Mouse (Mus musculus) CH12.LX (cell line): Measurements from ENCODE around the gene Rps23.
"Not testable (repeated sequence)": the region's sequence is repeated elsewhere in the genome, so short reads cannot be mapped to it uniquely, and the experiment has no call there.

Source experiments
- CHD2 ChIP-seq: IDR thresholded peaks from 2 replicates; pipeline ENCODE4 v1.6.1; 2011; ENCODE audit warnings: low read length, improper control_type of control experiment
- CTCF ChIP-seq, 2 experiments: IDR thresholded peaks in 1 of 2; conservative IDR thresholded peaks in 1 of 2; 2 replicates each; pipeline ENCODE4 v1.5.1; 2011 to 2012; ENCODE audit warnings: low read depth in 2 of 2, low read length in 2 of 2, improper control_type of control experiment in 1 of 2, inconsistent platforms in 1 of 2, mild to moderate bottlenecking in 1 of 2, moderate library complexity in 1 of 2
- ELF1 ChIP-seq: IDR thresholded peaks from 2 replicates; pipeline ENCODE4 v1.6.1; 2014; ENCODE audit warnings: low read depth, mild to moderate bottlenecking, inconsistent platforms, low read length, improper control_type of control experiment
- GABPA ChIP-seq: IDR thresholded peaks from 2 replicates; pipeline ENCODE4 v1.6.1; 2012; ENCODE audit warnings: low read depth, low read length, improper control_type of control experiment, inconsistent platforms; ENCODE audit not compliant: insufficient replicate concordance
- HCFC1 ChIP-seq: IDR thresholded peaks from 2 replicates; pipeline ENCODE4 v1.6.1; 2012; ENCODE audit warnings: low read depth, mild to moderate bottlenecking, inconsistent platforms, low read length, improper control_type of control experiment
- JUN ChIP-seq: IDR thresholded peaks from 2 replicates; pipeline ENCODE4 v1.6.1; 2011; ENCODE audit warnings: low read depth, mild to moderate bottlenecking, low read length, improper control_type of control experiment, moderate library complexity; ENCODE audit not compliant: insufficient read depth
- MEF2A ChIP-seq: IDR thresholded peaks from 2 replicates; pipeline ENCODE4 v1.6.1; 2014; ENCODE audit warnings: low read depth, mild to moderate bottlenecking, inconsistent platforms, low read length, improper control_type of control experiment, borderline replicate concordance
- POLR2A ChIP-seq: IDR thresholded peaks from 2 replicates; pipeline ENCODE4 v1.6.1; 2011; ENCODE audit warnings: low read depth, mild to moderate bottlenecking, improper control_type of control experiment, low read length
- SIN3A ChIP-seq: IDR thresholded peaks from 2 replicates; pipeline ENCODE4 v1.6.1; 2012; ENCODE audit warnings: low read length, improper control_type of control experiment, inconsistent platforms
- ZKSCAN1 ChIP-seq: IDR thresholded peaks from 2 replicates; pipeline ENCODE4 v1.6.1; 2012; ENCODE audit warnings: low read depth, inconsistent platforms, low read length, improper control_type of control experiment, borderline replicate concordance

DNA sequence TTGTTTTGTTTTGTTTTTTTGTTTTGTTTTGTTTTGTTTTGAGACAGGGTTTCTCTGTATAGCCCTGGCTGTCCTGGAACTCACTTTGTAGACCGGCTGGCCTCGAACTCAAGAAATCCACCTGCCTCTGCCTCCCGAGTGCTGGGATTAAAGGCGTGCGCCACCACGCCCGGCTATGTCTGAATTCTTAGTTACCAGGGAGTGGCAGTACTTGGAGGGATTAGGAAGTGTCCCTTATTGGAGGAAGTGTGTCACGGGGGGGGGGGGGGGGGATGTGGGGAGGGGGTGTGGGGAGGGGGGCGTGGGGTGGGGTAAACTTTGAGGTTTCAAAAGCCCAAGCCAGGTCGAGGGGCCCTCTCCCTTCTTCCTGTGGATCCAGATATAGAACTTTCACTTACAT, 5.5 kb downstream of the Rps23 start:
- not testable (repeated sequence) for TF ChIP-seq POLR2A; MEF2A; CTCF (conservative IDR thresholded peaks at IDR 0.05 in 1 of 2, IDR thresholded peaks at IDR 0.05 in 1 of 2; ENCODE audit: low read depth in 2 of 2, low read length in 2 of 2); CHD2; SIN3A; GABPA; ZKSCAN1; JUN; ELF1; HCFC1
